Mouse (Mus musculus) naive thymus-derived CD4-positive, alpha-beta T cell, adult 2 months (primary cell): ENCODE results near the gene Tmem33.

Experiments
- DNase-seq: peaks from one replicate; pipeline ENCODE4 v3.0.0-alpha.2; 2011; ENCODE audit warnings: low read depth

The Tmem33 gene

GRCm38 (mm10) chr5:67260531-67261371 lies at the start of gene Tmem33:
Gene Tmem33, plus strand, starts transcription at chr5:67260565.
- peak; percentile 95 for DNase-seq

GRCm38 (mm10) chr5:67213168-67213567 lies 47.2 kb upstream of the Tmem33 start:
- no peak for DNase-seq

GRCm38 (mm10) chr5:67215121-67216030 lies 45.0 kb upstream of the Tmem33 start:
- no peak for DNase-seq

GRCm38 (mm10) chr5:67216031-67216778 lies 44.2 kb upstream of the Tmem33 start:
- DNase-seq = no peak

GRCm38 (mm10) chr5:67216779-67217095 lies 43.6 kb upstream of the Tmem33 start:
- DNase-seq = no peak

GRCm38 (mm10) chr5:67221901-67222300 lies 38.5 kb upstream of the Tmem33 start:
- no peak for DNase-seq

GRCm38 (mm10) chr5:67222440-67223390 lies 37.6 kb upstream of the Tmem33 start:
- no peak for DNase-seq

- no peak for DNase-seq
Observed at GRCm38 (mm10) chr5:67223391-67224121, 36.8 kb upstream of the Tmem33 start.

GRCm38 (mm10) chr5:67224122-67224502 lies 36.3 kb upstream of the Tmem33 start:
- DNase-seq = no peak

GRCm38 (mm10) chr5:67225758-67226157 lies 34.6 kb upstream of the Tmem33 start:
- DNase-seq = no peak

- DNase-seq = no peak
Observed at GRCm38 (mm10) chr5:67227261-67227660, 33.1 kb upstream of the Tmem33 start.

- DNase-seq = no peak
Observed at GRCm38 (mm10) chr5:67227682-67228444, 32.5 kb upstream of the Tmem33 start.

- DNase-seq = no peak
Observed at GRCm38 (mm10) chr5:67234682-67235081, 25.7 kb upstream of the Tmem33 start.

GRCm38 (mm10) chr5:67235462-67235861 lies 24.9 kb upstream of the Tmem33 start:
- DNase-seq = no peak

GRCm38 (mm10) chr5:67236601-67237000 lies 23.8 kb upstream of the Tmem33 start:
- peak; percentile 27 for DNase-seq

GRCm38 (mm10) chr5:67238303-67238702 lies 22.1 kb upstream of the Tmem33 start:
- peak; percentile 65 for DNase-seq

GRCm38 (mm10) chr5:67241713-67242112 lies 18.7 kb upstream of the Tmem33 start:
- DNase-seq = no peak

- DNase-seq = no peak
Observed at GRCm38 (mm10) chr5:67243231-67243630, 17.1 kb upstream of the Tmem33 start.

- DNase-seq = no peak
Observed at GRCm38 (mm10) chr5:67252261-67252660, 8.1 kb upstream of the Tmem33 start.

- no peak for DNase-seq
Observed at GRCm38 (mm10) chr5:67255664-67256063, 4.7 kb upstream of the Tmem33 start.
